ENCODE assay signal across 8 mouse cellular contexts in genomic region chr2:118903333-118903741, GRCm38 (mm10). TPM values are rescaled to one million over a fixed set of nuclear protein-coding genes. Genes with fewer than 3 reads are reported as not detected.
DNase-seq lines count a peak whose midpoint lies in the region; ATAC-seq and TF ChIP-seq lines count a peak whose summit lies in the region.

No protein-coding gene starts in this region.

- peak; percentile 44 to 45 for DNase-seq in adrenal gland, postnatal 36 days
- no peak for DNase-seq in adrenal gland, postnatal 4 days (ENCODE audit: low spot score in 2 of 2)
- peak; percentile 40 for DNase-seq in limb, embryonic 11.5 days (ENCODE audit: low spot score)
- DNase-seq in urinary bladder, postnatal 36 days (ENCODE audit: low spot score in 2 of 2): no peak
- DNase-seq in left cerebral cortex, adult 11 months (ENCODE audit: low spot score): no peak

- peaks cover 73% of the 10 kb centered on the region for H3K27me3 ChIP-seq in E14TG2a.4 (ENCODE audit: insufficient read depth, low read length)
- H3K27me3 ChIP-seq in forebrain, embryonic 13.5 days: peaks cover 25% of the 10 kb centered on the region
- H3K27me3 ChIP-seq in limb, embryonic 11.5 days (ENCODE audit: control insufficient read depth, insufficient read depth, low read length): peaks cover 33% of the 10 kb centered on the region
- H3K27me3 ChIP-seq in neural tube, embryonic 14.5 days (ENCODE audit: control insufficient read depth, insufficient read depth, low read length): peaks cover 13% of the 10 kb centered on the region

- peak overlapping the region; percentile 91 for H3K9ac ChIP-seq in forebrain, embryonic 13.5 days
- no peak overlapping the region for H3K9ac ChIP-seq in limb, embryonic 11.5 days (ENCODE audit: low read length)
- H3K9ac ChIP-seq in neural tube, embryonic 14.5 days (replicated peaks; ENCODE audit: low read depth, low read length): peak overlapping the region; percentile 90

- TF ChIP-seq CTCF in E14TG2a.4 (conservative IDR thresholded peaks at IDR 0.05; ENCODE audit: low read length): no peak

- H3K9me3 ChIP-seq in E14TG2a.4 (ENCODE audit: low read length): no peaks in the 10 kb centered on the region
- H3K9me3 ChIP-seq in forebrain, embryonic 13.5 days (replicated peaks): no peaks in the 10 kb centered on the region
- H3K9me3 ChIP-seq in limb, embryonic 11.5 days (ENCODE audit: control insufficient read depth, low read length): no peaks in the 10 kb centered on the region
- H3K9me3 ChIP-seq in neural tube, embryonic 14.5 days (ENCODE audit: control insufficient read depth, low read length): no peaks in the 10 kb centered on the region

- H3K36me3 ChIP-seq in E14TG2a.4 (ENCODE audit: insufficient read depth, low read length): no peaks in the 10 kb centered on the region
- H3K36me3 ChIP-seq in forebrain, embryonic 13.5 days (ENCODE audit: poor library complexity, severe bottlenecking): no peaks in the 10 kb centered on the region
- H3K36me3 ChIP-seq in limb, embryonic 11.5 days (ENCODE audit: control insufficient read depth, insufficient read depth, low read length): no peaks in the 10 kb centered on the region
- no peaks in the 10 kb centered on the region for H3K36me3 ChIP-seq in neural tube, embryonic 14.5 days (ENCODE audit: control insufficient read depth, insufficient read depth, low read length)

- H3K4me2 ChIP-seq in forebrain, embryonic 13.5 days: peak overlapping the region; percentile 99
- peak overlapping the region; percentile 99; the same call in 1 of the 2 replicates for H3K4me2 ChIP-seq in limb, embryonic 11.5 days (ENCODE audit: low read depth, severe bottlenecking)
- H3K4me2 ChIP-seq in neural tube, embryonic 14.5 days (ENCODE audit: low read depth, low read length): peak overlapping the region; percentile 99

- no peak for ATAC-seq in forebrain, embryonic 13.5 days
- ATAC-seq in limb, embryonic 11.5 days (ENCODE audit: insufficient number of reproducible peaks, low FRiP score, low TSS enrichment, low read depth): no peak
- no peak for ATAC-seq in neural tube, embryonic 14.5 days (ENCODE audit: low read depth)

- H3K4me1 ChIP-seq in E14TG2a.4 (replicated peaks; ENCODE audit: low read depth, low read length): peaks cover 55% of the 10 kb centered on the region
- peaks cover 52% of the 10 kb centered on the region for H3K4me1 ChIP-seq in forebrain, embryonic 13.5 days
- peaks cover 22% of the 10 kb centered on the region for H3K4me1 ChIP-seq in limb, embryonic 11.5 days (ENCODE audit: control insufficient read depth, insufficient read depth, low read length)
- peaks cover 23% of the 10 kb centered on the region for H3K4me1 ChIP-seq in neural tube, embryonic 14.5 days (ENCODE audit: control insufficient read depth, insufficient read depth, low read length)

- peak overlapping the region; percentile 87; the same call in 1 of the 2 replicates for H3K4me3 ChIP-seq in E14TG2a.4 (replicated peaks; ENCODE audit: low read length)
- H3K4me3 ChIP-seq in forebrain, embryonic 13.5 days: peak overlapping the region; percentile 90
- H3K4me3 ChIP-seq in limb, embryonic 11.5 days (ENCODE audit: low read depth, low read length): peak overlapping the region; percentile 84
- peak overlapping the region; percentile 90 for H3K4me3 ChIP-seq in neural tube, embryonic 14.5 days (ENCODE audit: low read depth, low read length)

- H3K27ac ChIP-seq in forebrain, embryonic 13.5 days: no peak overlapping the region
- H3K27ac ChIP-seq in limb, embryonic 11.5 days (replicated peaks; ENCODE audit: low read depth, low read length): no peak overlapping the region
- no peak overlapping the region for H3K27ac ChIP-seq in neural tube, embryonic 14.5 days (ENCODE audit: low read depth, low read length)

- WGBS in forebrain, embryonic 13.5 days: 9% methylated on average over 10 of the region's 10 CpGs
- WGBS in limb, embryonic 11.5 days: 14% methylated on average over 10 of the region's 10 CpGs
- 8% methylated on average over 10 of the region's 10 CpGs for WGBS in neural tube, embryonic 14.5 days

RNA-seq across cellular contexts. Expression of gene Bahd1, which starts 3.2 kb away (rescaled TPM):
- total RNA-seq in adrenal gland, postnatal 36 days (2021): 10 to 100 TPM; 40.3 to 42.3 TPM
- 10 to 100 TPM; 51.5 to 54.1 TPM for total RNA-seq in adrenal gland, postnatal 4 days (2021)
- 4.4 and 4.5 TPM in 2 replicates for polyA plus RNA-seq in forebrain, embryonic 13.5 days (2015; fragmentation: Nextera tagmentation; extraction: Ambion mirVana)
- polyA plus RNA-seq in limb, embryonic 11.5 days (2014; fragmentation: Nextera tagmentation; extraction: Ambion mirVana): 0.84 and 0.91 TPM in 2 replicates
- polyA plus RNA-seq in neural tube, embryonic 14.5 days (2014; fragmentation: Nextera tagmentation; extraction: Ambion mirVana): 1.8 and 2.2 TPM in 2 replicates

RNA-seq across cellular contexts. Expression of gene Chst14, which starts 23.0 kb away (rescaled TPM):
- total RNA-seq in adrenal gland, postnatal 36 days (2021): 10 to 100 TPM in 1 of 2 experiments, 1 to 10 TPM in 1; 9.7 to 15.0 TPM
- 10 to 100 TPM; 23.0 to 24.5 TPM for total RNA-seq in adrenal gland, postnatal 4 days (2021)
- 5.9 and 6.9 TPM in 2 replicates for polyA plus RNA-seq in forebrain, embryonic 13.5 days (2015; fragmentation: Nextera tagmentation; extraction: Ambion mirVana)
- 34.9 and 35.5 TPM in 2 replicates for polyA plus RNA-seq in limb, embryonic 11.5 days (2014; fragmentation: Nextera tagmentation; extraction: Ambion mirVana)
- polyA plus RNA-seq in neural tube, embryonic 14.5 days (2014; fragmentation: Nextera tagmentation; extraction: Ambion mirVana): 3.5 and 8.5 TPM in 2 replicates

RNA-seq across cellular contexts. Expression of gene Ivd, which starts 41.6 kb away (rescaled TPM):
- 100 to 1,000 TPM; 171 to 443 TPM for total RNA-seq in adrenal gland, postnatal 36 days (2021)
- total RNA-seq in adrenal gland, postnatal 4 days (2021): 100 to 1,000 TPM; 166 to 176 TPM
- 54.0 and 58.4 TPM in 2 replicates for polyA plus RNA-seq in forebrain, embryonic 13.5 days (2015; fragmentation: Nextera tagmentation; extraction: Ambion mirVana)
- 75.1 and 75.4 TPM in 2 replicates for polyA plus RNA-seq in limb, embryonic 11.5 days (2014; fragmentation: Nextera tagmentation; extraction: Ambion mirVana)
- 37.7 and 41.2 TPM in 2 replicates for polyA plus RNA-seq in neural tube, embryonic 14.5 days (2014; fragmentation: Nextera tagmentation; extraction: Ambion mirVana)

Comparison
In these comparisons a context has a peak if more than half of its experiments do, and no peak if none do; other contexts are left out.
1. DNase-seq: peak in adrenal gland, postnatal 36 days (2 of 2) and limb, embryonic 11.5 days (single experiment); none in adrenal gland, postnatal 4 days (0 of 2), urinary bladder, postnatal 36 days (0 of 2) and left cerebral cortex, adult 11 months (single experiment).
2. Peak in every context shown above with its lines, with median percentiles within 50 percentile points of each other: H3K4me3 ChIP-seq and H3K4me2 ChIP-seq.